Mouse (Mus musculus) lung, postnatal 14 days (tissue): ENCODE measurements around the gene AI467606.
"Not testable (repeated sequence)": the region's sequence is repeated elsewhere in the genome, so short reads cannot be mapped to it uniquely, and the experiment has no call there.

ENCODE experiments used
- DNase-seq: peaks from one replicate; pipeline ENCODE4 v3.0.0; 2021

AI467606 gene

DNA sequence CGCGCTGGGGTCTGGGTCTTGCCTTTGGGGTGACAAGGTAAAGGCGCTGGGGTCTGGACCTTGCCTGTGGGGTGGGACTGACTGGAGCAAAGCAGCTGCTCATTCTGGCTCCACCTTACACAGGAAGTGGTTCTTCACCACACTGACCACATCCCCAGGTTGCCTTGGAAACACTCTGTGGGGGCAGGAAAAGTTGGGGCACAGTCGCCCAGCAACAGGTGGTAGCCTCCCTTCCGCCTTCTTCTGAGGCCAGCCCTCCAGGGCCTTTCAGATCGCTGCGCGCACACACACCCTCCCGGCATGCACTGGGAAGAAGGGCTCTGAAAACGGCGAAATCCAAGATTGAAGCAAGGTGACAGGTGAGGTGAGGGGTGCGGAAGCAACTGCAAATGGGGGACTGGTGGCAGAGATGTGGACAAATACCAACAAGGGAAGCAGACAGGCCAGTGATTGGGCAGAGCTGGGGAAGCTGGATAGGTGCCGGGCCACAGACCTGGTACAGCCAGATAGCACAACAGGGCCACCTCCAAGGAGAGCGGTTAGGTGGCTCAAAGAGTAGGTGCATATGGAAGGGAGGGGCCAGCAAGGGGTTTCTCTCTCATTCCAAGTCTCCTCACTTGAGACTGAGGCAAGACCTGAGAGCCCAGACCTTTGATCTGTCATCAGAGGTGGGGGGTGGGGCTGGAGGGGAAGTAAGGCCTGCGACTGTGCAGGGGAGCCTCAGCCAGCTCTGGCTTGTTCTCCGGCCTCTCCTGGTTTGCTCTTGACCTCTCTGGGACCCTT is at the start of gene AI467606:
Gene AI467606, plus strand, starts transcription at position 246 of the 783 bp plus-strand sequence.
- peak; percentile 68 for DNase-seq

DNA sequence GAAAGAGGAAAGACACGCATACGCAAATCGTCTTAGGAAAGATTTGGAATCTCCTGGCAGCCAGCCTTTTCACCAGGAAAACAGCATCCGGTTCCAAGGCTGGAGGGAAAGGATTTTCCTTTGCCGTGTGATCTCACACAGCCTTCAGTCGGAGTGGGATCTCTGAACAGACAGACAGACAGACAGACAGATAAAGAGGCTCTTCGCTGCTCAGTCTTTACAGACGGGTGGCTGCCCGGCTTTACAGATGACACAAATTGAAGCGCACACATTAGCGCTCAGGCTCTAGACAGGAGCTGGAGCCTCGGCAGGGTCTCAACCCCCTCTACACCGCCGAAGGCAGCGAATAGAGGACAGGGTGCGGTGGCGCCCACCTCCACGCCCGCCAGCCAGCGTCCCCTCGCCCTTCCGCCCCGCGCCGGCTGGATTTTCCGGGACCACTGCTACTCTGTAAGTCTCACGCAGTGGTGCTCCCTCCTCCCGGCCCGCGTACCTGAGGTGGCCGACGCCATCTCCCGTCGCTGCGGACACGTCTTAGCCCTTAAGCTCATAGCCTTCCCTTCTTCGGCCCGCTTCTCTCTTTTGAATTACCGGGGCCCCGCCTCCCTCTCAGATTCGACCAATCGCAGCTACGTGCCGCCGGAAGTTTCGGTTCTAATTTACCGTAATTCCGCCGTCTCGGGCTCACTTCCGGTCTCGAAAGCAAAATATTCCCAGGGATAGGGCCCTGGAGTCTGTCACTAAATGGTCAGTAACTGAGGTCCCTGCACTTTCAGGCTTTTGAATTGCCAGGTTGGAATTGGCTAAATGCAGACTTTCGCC is 49.1 kb upstream of the AI467606 start, which contains the start of gene Kif22:
Gene Kif22, minus strand, starts transcription at position 621 of the 822 bp plus-strand sequence.
- DNase-seq = peak; percentile 93

DNA sequence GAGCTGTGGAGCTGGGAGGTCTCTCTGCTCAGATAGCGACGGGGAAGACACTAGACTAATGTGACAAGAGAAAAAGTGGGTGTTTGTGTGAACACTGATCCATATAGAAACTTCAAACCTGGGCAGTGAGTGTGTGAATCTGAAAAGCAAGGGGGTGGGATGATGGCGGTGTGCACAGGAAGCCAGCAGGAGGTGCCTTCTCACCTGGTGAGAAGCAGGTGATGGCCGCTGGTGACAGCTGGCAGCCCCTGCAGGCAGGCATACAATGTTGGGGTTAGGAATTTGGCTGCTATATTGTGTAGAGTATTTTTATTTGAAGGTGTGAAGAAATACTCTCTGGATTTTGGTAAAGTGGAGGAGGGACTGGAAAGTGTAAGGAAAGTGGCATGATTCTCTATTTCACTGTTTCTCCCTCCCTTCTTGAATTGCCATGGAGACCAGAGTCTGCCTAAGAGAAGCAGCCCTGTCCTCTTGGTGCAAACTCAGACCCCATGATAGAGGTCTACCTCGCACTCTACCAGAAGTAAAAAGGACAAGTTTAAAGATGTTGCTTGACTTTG is 36.1 kb upstream of the AI467606 start:
- no peak for DNase-seq

DNA sequence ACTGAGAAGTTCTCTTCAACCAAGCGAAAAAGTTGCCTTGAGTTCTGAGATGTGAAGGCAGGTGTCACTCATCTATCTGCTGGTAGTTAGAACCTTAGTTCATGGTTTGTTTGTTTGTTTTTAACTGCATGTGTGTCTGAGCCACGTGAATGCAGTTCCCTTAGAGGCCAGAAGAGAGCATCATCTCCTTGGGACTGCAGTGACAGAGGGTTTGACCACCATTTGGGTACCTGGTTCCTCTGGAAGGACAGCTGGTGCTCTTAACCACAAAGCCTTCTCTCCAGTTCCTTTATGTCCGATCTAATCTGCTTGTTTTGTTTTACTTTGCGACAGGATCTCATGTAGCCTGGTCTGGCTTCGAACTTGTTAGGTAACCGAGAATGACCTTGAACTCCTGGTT is 25.6 kb upstream of the AI467606 start:
- no peak for DNase-seq

DNA sequence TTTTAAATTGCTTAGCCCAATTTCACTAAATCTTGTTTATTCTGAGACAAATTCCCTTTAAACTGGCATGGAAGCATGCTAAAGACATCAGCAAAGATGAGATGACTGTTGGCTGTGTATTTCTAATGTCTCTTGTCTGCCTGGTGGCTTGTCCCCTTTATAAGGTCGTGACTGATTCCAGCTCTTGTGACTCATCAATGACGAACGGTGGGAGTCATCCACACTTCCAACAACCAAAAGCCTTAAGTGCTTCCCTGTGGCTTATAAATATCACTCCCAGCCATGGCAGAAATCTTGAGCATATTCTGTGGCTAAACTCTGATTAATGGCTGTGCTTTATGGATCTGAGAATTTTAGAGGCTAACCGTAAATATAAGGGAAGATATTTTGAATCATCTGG is 24.8 kb upstream of the AI467606 start:
- DNase-seq = no peak

DNA sequence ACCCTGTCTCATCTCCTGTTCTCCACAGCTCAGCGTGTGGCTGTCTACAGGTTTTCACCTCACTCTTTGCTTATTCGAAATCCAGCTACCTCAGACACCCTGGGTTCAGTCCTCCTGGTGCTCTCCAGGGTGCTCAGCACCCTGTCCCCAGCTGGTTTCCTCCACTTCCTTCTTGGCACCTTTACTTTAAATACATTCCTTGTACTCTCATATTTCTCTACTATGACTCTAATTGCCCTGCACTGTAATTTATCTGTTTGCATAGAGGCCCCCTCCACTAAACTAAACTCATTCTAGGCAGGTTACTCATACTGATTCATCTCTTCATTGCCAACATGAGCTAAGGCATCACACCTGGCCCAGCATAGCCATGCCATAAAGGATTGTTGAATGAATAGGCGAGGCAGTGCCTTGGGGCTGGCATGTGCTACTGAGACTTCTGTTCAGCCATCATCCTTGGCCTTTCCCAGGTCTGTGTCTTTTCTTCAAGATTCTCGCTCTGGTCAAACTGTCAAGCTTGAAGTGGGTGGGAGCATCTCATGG is 20.2 kb upstream of the AI467606 start:
- DNase-seq = no peak

DNA sequence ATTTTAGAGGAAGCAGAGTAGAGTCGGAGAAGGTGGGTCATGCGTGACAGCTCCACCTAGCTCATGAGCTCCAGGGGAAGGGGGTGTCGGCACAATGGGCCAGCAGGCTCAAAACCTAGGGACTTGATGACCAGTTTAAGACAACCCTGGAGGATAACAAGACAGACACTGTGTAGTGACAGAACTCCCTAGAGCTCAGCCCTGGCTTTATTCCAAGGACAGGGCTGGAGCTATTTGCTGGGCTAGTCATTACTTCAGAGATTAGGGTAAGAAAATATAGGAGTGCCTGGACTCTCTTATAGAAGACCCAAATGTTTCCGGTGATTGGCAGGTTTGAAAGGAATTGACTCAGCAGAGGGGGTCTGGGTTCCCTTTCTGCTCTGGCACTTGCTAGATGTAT is 17.9 kb upstream of the AI467606 start:
- no peak for DNase-seq

DNA sequence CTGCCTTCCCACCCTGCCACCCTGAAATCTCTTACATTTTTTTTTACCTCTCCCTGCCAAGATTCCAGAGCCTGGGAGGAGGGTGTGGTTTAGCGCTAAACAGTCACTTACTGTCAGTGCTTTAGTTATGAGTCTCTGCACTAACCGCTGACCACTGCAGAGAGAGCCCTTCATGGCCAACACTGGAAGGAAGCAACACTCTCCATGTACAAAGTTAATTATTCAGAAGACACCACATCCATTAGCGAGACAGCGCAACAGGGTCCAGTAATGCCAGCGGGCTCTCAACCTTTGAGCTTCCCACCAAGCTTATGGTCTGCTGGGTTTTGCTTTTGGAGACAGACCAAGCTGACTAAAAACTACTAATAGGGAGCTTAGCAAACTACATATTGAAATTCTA is 15.0 kb upstream of the AI467606 start:
- no peak for DNase-seq

DNA sequence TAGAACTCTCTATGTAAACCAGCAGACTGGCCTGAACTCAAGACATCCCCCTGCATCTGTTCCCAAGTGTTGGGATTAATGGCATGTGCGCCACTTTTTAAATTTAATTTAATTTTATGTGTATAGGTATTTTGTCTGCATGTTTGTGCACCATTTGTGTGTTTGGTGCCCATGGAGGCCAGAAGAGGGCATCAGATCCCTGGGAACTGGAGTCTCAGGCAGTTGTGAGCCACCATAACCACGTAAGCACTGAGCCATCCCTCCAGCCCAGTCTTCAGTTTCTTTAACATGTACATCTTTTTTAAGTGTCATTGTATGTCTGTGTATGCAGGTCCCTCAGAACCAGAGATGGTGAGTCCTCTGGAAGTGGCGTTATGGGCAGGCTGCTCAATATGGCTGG is 13.5 kb upstream of the AI467606 start:
- DNase-seq = no peak

DNA sequence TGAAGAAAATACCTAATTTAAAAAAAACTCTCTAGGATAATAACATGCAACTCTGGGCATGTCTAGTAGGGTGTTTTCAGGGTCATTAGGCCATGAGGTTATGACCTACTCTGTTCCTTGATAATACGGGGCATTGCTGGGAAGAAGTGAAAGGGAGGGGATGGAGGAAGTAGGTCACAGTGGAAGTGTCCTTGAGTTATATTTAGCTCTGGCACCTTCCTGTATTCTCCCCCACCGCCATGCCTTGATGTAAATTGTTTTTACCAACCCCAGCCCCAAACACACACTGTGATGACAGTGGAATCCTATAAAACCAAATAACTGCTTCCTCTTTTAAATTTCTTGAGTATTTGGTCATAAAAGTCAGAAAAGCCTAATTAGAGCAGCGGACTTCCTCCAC is 11.1 kb upstream of the AI467606 start:
- DNase-seq = no peak

DNA sequence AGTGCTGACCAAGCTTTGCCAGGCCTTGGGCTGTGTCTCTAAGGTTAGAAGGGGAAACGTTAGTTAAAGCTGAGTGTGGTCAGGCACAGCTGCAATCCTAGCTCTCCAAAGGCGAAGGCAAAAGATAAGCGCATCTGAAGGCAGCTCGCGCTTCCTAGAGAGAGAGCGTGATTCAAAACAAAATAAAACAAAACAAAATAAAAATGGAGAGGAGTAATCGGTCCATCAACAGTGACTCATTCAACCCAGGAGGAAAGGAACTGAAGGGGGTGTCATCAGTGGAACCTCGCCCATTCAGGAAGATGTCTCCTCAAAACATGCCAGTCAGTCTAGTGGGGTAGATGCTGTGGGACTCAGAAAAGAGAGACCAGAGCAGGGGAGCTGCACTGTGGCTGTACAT is 8.9 kb upstream of the AI467606 start:
- no peak for DNase-seq

DNA sequence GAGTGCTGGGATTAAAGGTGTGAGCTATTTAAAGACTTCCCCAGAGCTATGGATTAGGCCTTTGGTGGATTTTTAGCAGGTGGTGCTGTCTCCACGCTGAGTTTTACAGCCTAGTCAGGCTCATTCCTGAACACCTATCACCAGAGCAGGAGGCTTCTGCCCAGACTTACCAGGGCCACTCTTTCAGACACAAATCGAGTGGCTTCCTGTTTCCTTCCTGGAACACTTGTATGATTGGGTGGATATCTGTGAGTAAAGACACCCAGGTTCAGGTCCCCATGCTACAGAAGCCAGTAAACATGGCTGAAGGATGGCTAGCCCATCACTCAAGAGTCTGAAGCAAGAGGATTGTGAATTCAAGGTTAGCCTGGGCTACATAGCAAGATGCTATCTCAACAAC is 8.2 kb upstream of the AI467606 start:
- DNase-seq = no peak

DNA sequence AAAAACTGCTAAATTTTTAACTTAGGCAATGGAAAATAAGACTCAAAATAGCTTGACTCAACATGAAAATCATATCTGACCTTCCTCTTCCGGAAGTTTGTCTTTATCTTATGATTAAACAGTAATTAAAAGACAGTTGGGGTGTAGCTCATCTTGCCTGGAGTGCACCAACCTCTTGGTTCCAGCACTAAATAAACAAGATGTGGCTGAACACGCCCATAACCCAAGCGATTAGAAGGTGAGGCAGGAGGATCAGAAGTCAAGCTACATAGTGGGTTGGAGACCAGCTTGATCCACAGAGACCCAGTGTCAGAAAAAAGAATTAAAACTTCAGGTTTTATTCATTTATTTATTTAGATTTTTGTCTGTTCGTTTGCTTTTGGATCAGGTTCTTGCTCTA is 7.5 kb upstream of the AI467606 start:
- DNase-seq = no peak

DNA sequence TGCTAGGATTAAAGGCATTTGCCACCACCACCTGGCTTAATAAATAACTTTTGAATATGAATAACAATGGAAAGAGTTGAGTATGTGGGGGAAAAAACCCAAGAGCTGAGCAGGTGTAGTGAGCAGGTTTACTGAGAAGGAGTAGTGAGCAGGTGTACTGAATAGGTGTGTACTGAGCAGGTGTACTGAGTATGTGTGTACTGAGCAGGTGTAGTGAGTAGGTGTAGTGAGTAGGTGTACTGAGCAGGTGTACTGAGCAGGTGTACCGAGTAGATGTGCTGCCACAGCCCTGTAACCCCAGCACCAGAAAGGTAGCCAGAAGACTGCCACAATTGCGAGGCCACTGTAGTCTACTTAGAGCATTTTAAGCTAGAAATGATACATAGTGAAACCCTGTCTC is 6.4 kb upstream of the AI467606 start:
- DNase-seq = no peak

DNA sequence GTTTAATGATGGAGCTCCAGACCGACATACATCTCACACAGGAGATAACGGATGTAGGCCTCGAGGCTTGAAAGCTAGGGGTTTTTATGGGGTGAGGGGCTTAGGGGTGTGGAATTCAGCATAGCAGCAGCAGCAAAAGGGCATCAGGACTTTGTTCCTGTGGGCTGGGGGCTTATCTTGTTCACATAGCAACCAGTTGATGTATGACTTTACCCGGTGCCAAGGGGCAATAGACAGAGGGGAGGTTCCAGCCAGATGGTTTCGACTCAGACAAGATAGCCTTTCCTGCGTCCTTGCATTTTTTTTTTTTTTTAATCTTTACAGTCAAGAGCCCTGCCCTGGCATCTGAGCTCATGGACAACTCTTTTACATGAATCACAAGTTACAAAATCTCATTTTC is 5.4 kb upstream of the AI467606 start:
- DNase-seq = not testable (repeated sequence)

DNA sequence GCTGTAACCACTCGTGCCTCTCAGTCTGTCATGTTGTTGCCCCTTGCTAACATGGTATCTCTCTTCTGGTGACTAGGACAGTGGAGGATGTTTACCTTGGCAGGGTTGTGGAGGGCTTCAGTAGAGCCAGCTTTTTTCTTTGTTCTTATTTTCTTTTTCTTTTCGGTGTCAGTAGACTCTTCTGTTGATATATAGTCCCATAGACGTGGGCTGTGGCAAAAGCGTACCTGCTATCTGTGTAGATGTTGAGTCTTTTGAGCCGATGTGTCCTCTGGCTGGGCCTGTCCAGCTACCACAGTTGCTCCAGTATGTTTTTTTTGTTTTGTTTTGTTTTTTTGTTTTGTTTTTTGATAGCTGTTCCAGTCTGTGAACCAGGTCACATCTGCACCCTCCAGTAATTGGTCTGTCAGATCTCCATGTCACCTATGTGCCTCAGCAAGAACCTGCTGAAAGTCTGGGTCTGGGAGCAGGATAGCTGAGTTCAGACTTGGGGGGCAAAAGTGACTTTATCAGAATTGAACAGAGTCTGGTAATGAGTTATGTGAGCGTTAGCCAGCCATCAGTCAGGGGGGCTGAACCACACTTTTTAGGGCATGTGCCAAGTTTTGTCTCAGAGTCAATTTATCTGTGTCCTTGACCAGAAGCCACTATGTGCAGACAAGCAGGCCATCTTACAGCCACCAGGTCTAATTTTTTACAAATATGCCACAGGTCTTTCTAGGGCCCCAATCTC is 3.7 kb upstream of the AI467606 start, which contains the start of gene Zg16:
Gene Zg16, minus strand, starts transcription at position 51 of the 733 bp plus-strand sequence.
- not testable (repeated sequence) for DNase-seq

DNA sequence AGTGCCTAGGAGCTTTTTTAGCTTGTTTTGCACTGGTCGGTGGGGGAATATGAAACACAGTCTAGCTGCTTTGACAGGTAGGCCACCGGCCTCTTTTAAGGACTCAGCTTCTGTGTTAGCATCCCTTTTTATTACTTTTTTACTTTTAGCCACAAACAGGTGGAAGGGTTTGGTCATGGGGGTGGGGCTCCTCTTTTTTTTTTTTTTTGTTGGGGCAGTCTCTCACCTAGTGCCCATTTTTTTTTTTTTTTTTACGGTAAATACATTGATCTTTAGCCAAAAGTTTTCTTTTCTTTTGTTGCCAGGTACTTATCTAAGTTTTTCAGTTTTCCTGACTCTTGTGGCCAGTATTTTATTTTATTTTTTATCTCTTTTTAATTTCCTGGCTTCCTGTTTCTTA is 3.1 kb upstream of the AI467606 start:
- DNase-seq = no peak

DNA sequence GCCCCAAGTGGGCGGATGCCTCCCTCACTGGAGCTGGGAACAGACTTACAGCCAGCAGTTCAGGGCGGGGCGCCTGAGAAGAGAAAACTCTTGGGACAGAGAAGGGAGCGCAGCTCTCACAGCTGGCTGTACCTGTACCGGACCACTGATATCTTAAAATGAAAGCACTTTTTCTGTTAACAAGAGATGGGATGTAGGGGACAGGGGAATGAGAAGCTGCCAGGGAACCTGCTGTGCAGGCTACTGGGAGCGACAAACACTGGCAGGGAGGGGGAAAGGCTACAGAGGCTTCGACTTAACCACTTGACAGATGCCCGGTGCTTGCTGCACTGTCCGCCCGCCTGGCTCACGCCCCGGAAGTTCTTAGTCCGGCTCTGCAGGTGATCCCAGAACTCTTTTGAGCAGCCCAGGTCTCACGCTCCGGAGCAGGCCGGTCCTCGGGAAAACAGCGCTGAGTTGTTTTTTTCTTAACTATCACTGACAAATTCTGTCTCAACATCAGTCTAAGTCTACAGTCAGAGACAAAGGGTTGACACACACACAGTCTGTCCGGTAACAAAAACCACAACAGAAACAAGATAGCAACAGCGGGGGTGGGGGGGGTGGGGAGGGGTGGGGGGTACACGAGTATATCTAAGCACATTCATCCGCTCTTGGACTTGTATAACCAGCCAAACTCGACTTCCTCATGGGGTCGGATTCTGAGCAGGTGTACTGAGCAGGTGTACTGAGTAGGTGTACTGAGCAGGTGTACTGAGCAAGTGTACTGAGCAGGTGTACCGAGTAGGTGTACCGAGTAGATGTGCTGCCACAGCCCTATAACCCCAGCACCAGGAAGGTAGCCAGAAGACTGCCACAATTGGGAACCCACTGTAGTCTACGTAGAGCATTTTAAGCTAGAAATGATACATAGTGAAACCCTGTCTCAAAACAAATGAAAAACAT is 2.0 kb upstream of the AI467606 start:
- peak; percentile 32 for DNase-seq

DNA sequence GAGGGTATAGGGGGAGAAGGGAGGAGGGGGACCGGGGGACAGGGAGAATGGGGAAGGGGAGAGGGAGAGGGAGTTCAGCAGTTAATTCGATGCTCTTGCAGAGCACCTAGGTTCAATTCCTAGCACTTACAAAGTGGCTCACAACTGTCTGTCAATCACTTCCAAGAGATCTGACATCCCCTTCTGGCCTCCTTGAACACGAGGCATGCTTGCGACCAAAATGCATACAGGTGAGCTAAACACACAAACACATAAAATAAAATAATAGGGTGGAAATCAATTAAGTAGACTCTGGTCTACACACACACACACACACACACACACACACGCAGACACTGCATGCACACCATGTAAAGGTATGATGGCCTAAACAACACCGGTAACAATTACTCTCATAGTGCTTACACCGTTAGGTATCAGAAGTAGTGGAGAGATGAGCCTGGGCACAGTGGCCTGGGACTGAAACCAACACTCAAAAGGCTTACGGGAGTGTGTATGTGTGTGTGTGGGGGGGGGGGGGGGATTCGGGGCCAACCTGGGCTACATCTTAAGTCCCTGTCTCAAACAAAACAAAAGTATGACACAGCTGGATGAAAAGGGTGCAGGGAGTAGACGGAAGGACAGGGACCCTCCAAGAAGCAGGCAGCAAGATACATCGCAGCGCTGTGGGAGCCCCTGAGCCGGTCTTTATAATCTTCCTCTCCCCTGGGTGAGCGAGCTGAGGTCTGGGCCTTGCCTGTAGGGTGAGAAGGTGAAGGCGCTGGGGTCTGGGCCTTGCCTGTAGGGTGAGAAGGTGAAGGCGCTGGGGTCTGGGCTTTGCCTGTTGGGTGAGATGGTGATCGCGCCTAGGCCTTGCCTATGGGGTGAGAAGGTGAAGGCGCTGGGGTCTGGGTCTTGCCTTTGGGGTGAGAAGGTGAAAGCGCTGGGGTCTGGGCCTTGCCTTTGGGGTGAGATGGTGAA is 725 bp upstream of the AI467606 start:
- no peak for DNase-seq

DNA sequence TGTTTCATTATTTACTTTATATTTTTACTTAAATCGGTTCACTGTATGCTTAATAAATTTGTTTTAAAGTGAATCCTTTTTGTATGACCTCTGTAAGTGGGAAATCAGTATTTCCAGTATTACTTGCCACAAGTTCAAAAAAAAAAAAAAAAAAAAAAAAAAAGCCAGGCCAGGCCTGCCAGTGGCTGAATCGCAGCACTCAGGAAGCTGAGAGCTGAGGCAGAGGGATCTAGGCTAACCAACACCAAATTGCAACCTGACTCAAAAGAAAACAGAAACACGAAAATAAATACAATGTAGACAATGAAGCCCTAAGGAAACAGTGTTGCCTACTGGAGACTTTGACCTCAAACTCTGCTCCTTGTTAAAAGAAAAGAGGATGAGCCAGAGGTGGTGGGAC is 2.8 kb downstream of the AI467606 start:
- no peak for DNase-seq
